ENCODE assay signal across 17 mouse cellular contexts in the genomic region with DNA sequence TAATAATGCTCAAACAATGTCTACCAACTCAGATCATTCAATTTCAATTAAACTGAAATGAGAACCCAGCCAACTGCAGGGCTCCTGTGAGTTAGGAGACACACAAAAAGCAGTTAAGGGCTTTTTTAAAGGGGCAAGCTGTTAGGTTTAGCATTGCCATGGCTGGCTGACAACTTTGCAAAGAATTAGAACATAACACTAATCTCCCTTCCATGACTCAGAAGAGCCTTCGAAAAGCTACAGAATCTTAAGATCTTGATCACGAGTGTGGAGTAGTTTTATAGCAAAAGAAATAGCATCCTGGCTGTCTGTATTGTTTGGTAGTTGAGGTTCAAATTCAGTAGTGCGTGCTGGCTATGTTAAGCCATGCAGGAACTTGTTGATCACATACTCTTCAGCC.
"Had no signal": no experiment of that assay in that cellular context is flagged by ENCODE, and none has a peak within 500 bp of the region (broad histone marks: within the 10 kb centered on the region; RNA-seq: fewer than 3 reads in every experiment).

No protein-coding gene starts in this region.

- H3K36me3 ChIP-seq: lung, embryonic 15.5 days; midbrain, embryonic 15.5 days; stomach, embryonic 15.5 days had no signal

- DNase-seq: kidney, adult 9 months; kidney, postnatal 36 days; liver; liver, embryonic 13.5 days; liver, postnatal 0 days; lung, postnatal 14 days; right cerebral cortex, postnatal 14 days; thymus, postnatal 4 days had no signal

- H3K4me2 ChIP-seq: liver, embryonic 13.5 days; lung, embryonic 15.5 days; midbrain, embryonic 11.5 days; midbrain, embryonic 15.5 days; neural tube, embryonic 13.5 days; stomach, embryonic 15.5 days had no signal

- H3K27ac ChIP-seq: kidney, postnatal 0 days; liver, embryonic 13.5 days; lung, embryonic 15.5 days; macrophage; midbrain, embryonic 15.5 days; neural tube, embryonic 13.5 days; stomach, embryonic 15.5 days had no signal

- H3K9me3 ChIP-seq: liver, embryonic 13.5 days; lung, embryonic 15.5 days; megakaryocyte, embryonic 14.5 days; midbrain, embryonic 15.5 days; neural tube, embryonic 13.5 days; stomach, embryonic 15.5 days had no signal

- ATAC-seq: liver, postnatal 0 days; midbrain, embryonic 15.5 days had no signal

- H3K27me3 ChIP-seq: liver, embryonic 13.5 days; lung, embryonic 15.5 days; megakaryocyte, embryonic 14.5 days; midbrain, embryonic 15.5 days; neural tube, embryonic 13.5 days; stomach, embryonic 15.5 days had no signal

- H3K9ac ChIP-seq: liver, embryonic 13.5 days; liver, postnatal 0 days; lung, embryonic 15.5 days; midbrain, embryonic 15.5 days; neural tube, embryonic 13.5 days; stomach, embryonic 15.5 days had no signal

- H3K4me3 ChIP-seq: left cerebral cortex, adult 2 months; liver, embryonic 13.5 days; lung, embryonic 15.5 days; megakaryocyte, embryonic 14.5 days; midbrain, embryonic 15.5 days; neural tube, embryonic 13.5 days; stomach, embryonic 15.5 days had no signal
